Mouse (Mus musculus): ENCODE measurements around the gene Ran. TPM values are rescaled to one million over a fixed set of nuclear protein-coding genes. Genes with fewer than 3 reads are reported as not detected.
A peak's percentile ranks its signal among the peaks of the same experiment; 100 is the strongest.

Gene Ran
- polyA plus RNA-seq, 1 experiment from 2014 or later: 343 TPM

DNA sequence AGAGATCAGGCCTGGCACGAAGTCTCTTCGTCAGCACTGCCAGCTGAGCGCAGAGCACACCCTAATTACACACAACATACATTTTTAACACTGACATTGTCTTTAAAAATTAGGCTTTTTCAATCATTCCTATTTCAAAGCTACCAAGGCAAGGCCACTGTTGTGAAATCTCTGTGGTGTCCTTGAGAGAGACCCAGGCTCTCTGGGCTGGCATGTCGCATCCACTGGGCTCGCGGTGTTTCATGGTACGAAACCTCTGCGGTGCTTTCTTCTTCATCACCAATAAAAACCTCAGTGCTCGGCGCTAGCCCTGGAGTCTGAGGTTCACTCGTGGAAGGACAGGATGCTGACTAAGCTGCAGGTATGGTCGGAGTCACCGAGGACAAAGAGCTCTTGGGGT lies 33.9 kb upstream of the Ran start:
- ATAC-seq (ENCODE audit: low FRiP score) (no peak), DNase-seq (ENCODE audit: low spot score) (no peak)
- H3K27me3 ChIP-seq (ENCODE audit: control insufficient read depth, insufficient read depth, low read length): no peaks in the 10 kb centered on the region
- no peaks in the 10 kb centered on the region for H3K9me3 ChIP-seq (ENCODE audit: control insufficient read depth, low read length)
- H3K36me3 ChIP-seq (replicated peaks; ENCODE audit: control insufficient read depth, insufficient read depth): peaks cover 33% of the 10 kb centered on the region
- no peaks in the 10 kb centered on the region for H3K4me1 ChIP-seq (replicated peaks; ENCODE audit: control insufficient read depth, insufficient read depth, low read length)
- 81% methylated on average over 13 of the region's 13 CpGs for WGBS
- H3K4me2 ChIP-seq (replicated peaks): no peak overlapping the region
- no peak overlapping the region for H3K27ac ChIP-seq
- H3K4me3 ChIP-seq (replicated peaks; ENCODE audit: low read length): no peak overlapping the region
- no peak overlapping the region for H3K9ac ChIP-seq

GRCm38 (mm10) chr5:128987141-128987954 lies 32.5 kb upstream of the Ran start:
- ATAC-seq (ENCODE audit: low FRiP score) (no peak), DNase-seq (ENCODE audit: low spot score) (peak; percentile 42)
- H3K4me2 ChIP-seq (replicated peaks): no peak overlapping the region
- H3K27ac ChIP-seq: no peak overlapping the region
- no peak overlapping the region for H3K4me3 ChIP-seq (replicated peaks; ENCODE audit: low read length)
- H3K4me1 ChIP-seq (replicated peaks; ENCODE audit: control insufficient read depth, insufficient read depth, low read length): no peaks in the 10 kb centered on the region
- no peaks in the 10 kb centered on the region for H3K27me3 ChIP-seq (ENCODE audit: control insufficient read depth, insufficient read depth, low read length)
- peaks cover 47% of the 10 kb centered on the region for H3K36me3 ChIP-seq (replicated peaks; ENCODE audit: control insufficient read depth, insufficient read depth)
- H3K9me3 ChIP-seq (ENCODE audit: control insufficient read depth, low read length): no peaks in the 10 kb centered on the region
- WGBS: 69% methylated on average over 19 of the region's 19 CpGs
- no peak overlapping the region for H3K9ac ChIP-seq

- Histone ChIP-seq H3K27me3 (ENCODE audit: control insufficient read depth, insufficient read depth, low read length) (no peaks in the 10 kb centered on the region), H3K4me2 (replicated peaks) (no peak overlapping the region), H3K9me3 (ENCODE audit: control insufficient read depth, low read length) (no peaks in the 10 kb centered on the region), H3K9ac (no peak overlapping the region; the same call in 1 of the 2 replicates), H3K4me1 (replicated peaks; ENCODE audit: control insufficient read depth, insufficient read depth, low read length) (0 out of 2 replicates have a peak, but pooled peaks cover 7% of the 10 kb centered on the region), H3K4me3 (replicated peaks; ENCODE audit: low read length) (no peak overlapping the region), H3K27ac (no peak overlapping the region), H3K36me3 (replicated peaks; ENCODE audit: control insufficient read depth, insufficient read depth) (peaks cover 8% of the 10 kb centered on the region)
- ATAC-seq (ENCODE audit: low FRiP score): no peak
- WGBS: 46% methylated on average over 8 of the region's 8 CpGs
- DNase-seq (ENCODE audit: low spot score): no peak
Observed at GRCm38 (mm10) chr5:129000706-129001468, 19.0 kb upstream of the Ran start.

DNA sequence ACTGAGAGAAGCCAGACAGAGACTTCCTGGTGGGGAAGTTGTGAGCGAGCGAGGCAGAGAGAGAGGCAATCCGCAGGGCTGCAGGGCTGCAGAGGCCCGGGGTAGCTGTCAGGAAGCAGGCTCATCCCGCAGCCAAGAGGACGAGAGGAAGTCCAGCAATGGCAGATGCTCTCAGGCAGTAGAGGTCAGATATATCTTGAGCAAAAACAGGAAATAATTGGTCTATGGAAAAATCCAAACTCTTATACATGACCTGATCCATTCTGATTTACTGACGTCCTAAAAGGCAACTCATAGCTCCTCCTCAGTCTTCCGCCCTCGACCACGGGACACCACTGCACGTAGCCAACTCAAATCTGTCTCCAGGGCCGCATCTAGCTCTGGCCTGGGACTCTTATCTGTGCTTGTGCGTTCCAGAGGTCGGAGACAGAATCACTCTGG lies 17.3 kb upstream of the Ran start:
- DNase-seq (ENCODE audit: low spot score) (no peak), ATAC-seq (ENCODE audit: low FRiP score) (no peak)
- 56% methylated on average over 14 of the region's 14 CpGs for whole genome bisulfite sequencing
- H3K4me3 ChIP-seq (replicated peaks; ENCODE audit: low read length): no peak overlapping the region
- peaks cover 17% of the 10 kb centered on the region for H3K4me1 ChIP-seq (replicated peaks; ENCODE audit: control insufficient read depth, insufficient read depth, low read length)
- H3K27me3 ChIP-seq (ENCODE audit: control insufficient read depth, insufficient read depth, low read length): no peaks in the 10 kb centered on the region
- H3K9me3 ChIP-seq (ENCODE audit: control insufficient read depth, low read length): no peaks in the 10 kb centered on the region
- peaks cover 8% of the 10 kb centered on the region; the same call in 1 of the 2 replicates for H3K36me3 ChIP-seq (replicated peaks; ENCODE audit: control insufficient read depth, insufficient read depth)
- H3K4me2 ChIP-seq (replicated peaks): no peak overlapping the region
- H3K9ac ChIP-seq: no peak overlapping the region
- no peak overlapping the region for H3K27ac ChIP-seq

GRCm38 (mm10) chr5:129005416-129005815 lies 14.5 kb upstream of the Ran start:
- Histone ChIP-seq H3K4me3 (replicated peaks; ENCODE audit: low read length) (no peak overlapping the region), H3K4me2 (replicated peaks) (no peak overlapping the region), H3K36me3 (replicated peaks; ENCODE audit: control insufficient read depth, insufficient read depth) (peaks cover 8% of the 10 kb centered on the region; the same call in 1 of the 2 replicates), H3K27ac (no peak overlapping the region), H3K27me3 (ENCODE audit: control insufficient read depth, insufficient read depth, low read length) (no peaks in the 10 kb centered on the region), H3K4me1 (replicated peaks; ENCODE audit: control insufficient read depth, insufficient read depth, low read length) (peaks cover 20% of the 10 kb centered on the region), H3K9me3 (ENCODE audit: control insufficient read depth, low read length) (no peaks in the 10 kb centered on the region), H3K9ac (no peak overlapping the region)
- no peak for DNase-seq (ENCODE audit: low spot score)
- WGBS: 57% methylated on average over 3 of the region's 3 CpGs
- ATAC-seq (ENCODE audit: low FRiP score): no peak

GRCm38 (mm10) chr5:129006031-129006788 lies 13.7 kb upstream of the Ran start:
- ATAC-seq (ENCODE audit: low FRiP score) (no peak), DNase-seq (ENCODE audit: low spot score) (no peak)
- H3K4me2 ChIP-seq (replicated peaks): no peak overlapping the region
- no peak overlapping the region for H3K27ac ChIP-seq
- H3K4me1 ChIP-seq (replicated peaks; ENCODE audit: control insufficient read depth, insufficient read depth, low read length): peaks cover 17% of the 10 kb centered on the region
- peaks cover 8% of the 10 kb centered on the region; the same call in 1 of the 2 replicates for H3K36me3 ChIP-seq (replicated peaks; ENCODE audit: control insufficient read depth, insufficient read depth)
- WGBS: 73% methylated on average over 18 of the region's 18 CpGs
- no peaks in the 10 kb centered on the region for H3K27me3 ChIP-seq (ENCODE audit: control insufficient read depth, insufficient read depth, low read length)
- no peak overlapping the region for H3K9ac ChIP-seq
- no peaks in the 10 kb centered on the region for H3K9me3 ChIP-seq (ENCODE audit: control insufficient read depth, low read length)
- no peak overlapping the region for H3K4me3 ChIP-seq (replicated peaks; ENCODE audit: low read length)

DNA sequence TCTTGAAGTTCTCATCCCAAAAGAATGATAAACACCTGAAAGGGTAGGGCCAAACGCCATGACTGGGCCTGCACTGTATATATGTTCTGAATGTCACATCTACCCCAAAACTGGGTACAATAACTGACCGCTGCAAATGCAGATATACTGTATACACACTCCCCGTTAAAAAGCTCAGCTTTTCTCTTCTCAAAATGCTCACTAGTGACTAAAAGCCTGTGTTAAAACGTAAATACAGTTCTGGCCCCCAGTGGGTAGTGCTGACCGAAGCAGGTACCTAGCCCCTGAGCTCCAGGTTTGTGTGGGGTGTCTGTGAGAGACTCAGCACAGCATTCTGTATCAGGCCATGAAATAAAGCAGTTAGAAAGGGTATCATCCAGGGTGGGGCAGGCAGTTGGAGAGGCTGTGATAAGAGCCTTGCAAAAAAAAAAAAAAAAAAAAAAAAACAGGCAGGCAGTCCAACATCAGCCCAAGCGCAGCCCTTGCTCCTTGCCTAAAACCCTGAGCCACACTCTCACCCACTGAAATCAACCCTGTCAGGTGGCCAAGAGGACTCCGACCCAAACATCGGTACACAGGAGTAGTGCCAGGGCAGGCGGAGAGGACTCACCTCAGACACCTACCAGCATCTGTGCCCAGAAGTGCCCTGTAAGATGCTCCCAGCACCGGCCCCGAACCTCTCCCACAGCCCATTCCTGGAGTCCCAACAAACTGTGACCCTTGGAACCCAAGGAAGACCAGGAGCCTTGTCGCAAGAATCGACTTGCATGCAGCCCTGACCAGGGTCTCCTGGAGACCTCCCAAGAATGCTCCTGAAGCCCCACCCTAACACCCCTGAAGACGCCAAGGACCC lies 12.5 kb upstream of the Ran start:
- ATAC-seq (ENCODE audit: low FRiP score): no peak
- Histone ChIP-seq H3K4me3 (replicated peaks; ENCODE audit: low read length) (peak overlapping the region; percentile 54), H3K27me3 (ENCODE audit: control insufficient read depth, insufficient read depth, low read length) (no peaks in the 10 kb centered on the region), H3K9me3 (ENCODE audit: control insufficient read depth, low read length) (no peaks in the 10 kb centered on the region), H3K27ac (no peak overlapping the region), H3K9ac (peak overlapping the region; percentile 68), H3K4me2 (replicated peaks) (peak overlapping the region; percentile 51), H3K4me1 (replicated peaks; ENCODE audit: control insufficient read depth, insufficient read depth, low read length) (peaks cover 17% of the 10 kb centered on the region), H3K36me3 (replicated peaks; ENCODE audit: control insufficient read depth, insufficient read depth) (peaks cover 8% of the 10 kb centered on the region; the same call in 1 of the 2 replicates)
- 50% methylated on average over 14 of the region's 14 CpGs for WGBS
- DNase-seq (ENCODE audit: low spot score): no peak

DNA sequence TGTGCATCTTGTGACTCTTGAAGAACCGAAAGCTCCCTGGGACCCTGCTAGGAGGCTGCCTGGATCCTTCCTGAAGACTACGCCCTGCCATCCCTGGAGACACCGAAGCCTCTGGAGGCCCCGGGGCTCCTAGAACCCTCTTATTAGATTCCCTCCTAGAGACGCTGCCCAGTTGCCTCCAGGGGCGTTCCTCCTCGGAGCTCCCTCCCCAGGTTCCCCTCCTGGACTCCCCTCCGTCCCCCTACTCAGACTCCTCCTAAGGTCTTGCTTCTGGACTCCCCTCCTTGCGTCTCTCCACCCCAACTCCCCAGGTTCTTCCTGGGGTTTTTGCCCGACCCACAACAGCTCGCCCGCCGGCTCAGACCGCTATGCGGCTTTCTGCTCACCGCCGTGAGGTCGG lies 11.9 kb upstream of the Ran start:
- peak; percentile 40 for DNase-seq (ENCODE audit: low spot score)
- peak overlapping the region; percentile 51 for H3K4me2 ChIP-seq (replicated peaks)
- H3K9me3 ChIP-seq (ENCODE audit: control insufficient read depth, low read length): no peaks in the 10 kb centered on the region
- no peak; the same call in 1 of the 2 replicates for ATAC-seq (ENCODE audit: low FRiP score)
- H3K27ac ChIP-seq: 0 out of 2 replicates have a peak overlapping the region, but pooled peaks have one; percentile 3
- peak overlapping the region; percentile 68 for H3K9ac ChIP-seq
- H3K36me3 ChIP-seq (replicated peaks; ENCODE audit: control insufficient read depth, insufficient read depth): peaks cover 8% of the 10 kb centered on the region; the same call in 1 of the 2 replicates
- peaks cover 17% of the 10 kb centered on the region for H3K4me1 ChIP-seq (replicated peaks; ENCODE audit: control insufficient read depth, insufficient read depth, low read length)
- H3K4me3 ChIP-seq (replicated peaks; ENCODE audit: low read length): peak overlapping the region; percentile 54
- H3K27me3 ChIP-seq (ENCODE audit: control insufficient read depth, insufficient read depth, low read length): no peaks in the 10 kb centered on the region
- 0% methylated on average over 17 of the region's 18 CpGs for WGBS

Data from hindbrain, embryonic 14.5 days (tissue).